Mouse (Mus musculus) ES-Bruce4 (cell line): Measurements from ENCODE around the gene Zcchc14.

Experiments
- CTCF ChIP-seq: IDR thresholded peaks from one replicate; pipeline ENCODE4 v1.8.1; 2011; ENCODE audit warnings: low read depth, low read length
- POLR2A ChIP-seq: IDR thresholded peaks from one replicate; pipeline ENCODE4 v1.8.1; 2011; ENCODE audit warnings: low read length; ENCODE audit not compliant: insufficient read depth

- no peak for TF ChIP-seq CTCF
- TF ChIP-seq POLR2A, result no peak
These were observed 82.4 kb downstream of the Zcchc14 start for GRCm38 (mm10) chr8:121570335-121570734.
